Mouse (Mus musculus) limb, embryonic 14.5 days (tissue): ENCODE measurements around the gene Tmem117. TPM values are rescaled to one million over a fixed set of nuclear protein-coding genes. Genes with fewer than 3 reads are reported as not detected.

Source experiments
- ATAC-seq: fragments of 200-750 bp; cut with Nextera tagmentation; 2 replicates; pipeline ENCODE4 v1.8.0; 2017; ENCODE audit warnings: low read depth, moderate number of reproducible peaks, moderate TSS enrichment; ENCODE audit not compliant: low FRiP score
- DNase-seq: peaks from one replicate; pipeline ENCODE4 v3.0.0-alpha.2; 2015; ENCODE audit warnings: low spot score
- H3K27ac ChIP-seq: fragments of 300-500 bp; sonication (generic); replicated peaks from 2 replicates; pipeline ENCODE4 v1.5.1; 2014; ENCODE audit warnings: low read depth, mild to moderate bottlenecking, low read length, moderate library complexity, mixed read lengths
- H3K27me3 ChIP-seq: fragments of 300-500 bp; sonication (generic); 2 replicates; pipeline ENCODE4 v1.6.1; 2014; ENCODE audit warnings: low read length, mixed read lengths; ENCODE audit not compliant: control insufficient read depth, insufficient read depth
- H3K36me3 ChIP-seq: fragments of 300-500 bp; sonication (generic); 2 replicates; pipeline ENCODE4 v1.6.1; 2014; ENCODE audit warnings: mild to moderate bottlenecking, low read length, moderate library complexity, mixed read lengths; ENCODE audit not compliant: control insufficient read depth, insufficient read depth
- H3K4me1 ChIP-seq: fragments of 300-500 bp; sonication (generic); 2 replicates; pipeline ENCODE4 v1.6.1; 2014; ENCODE audit warnings: antibody characterized with exemption, low read length, mixed read lengths; ENCODE audit not compliant: control insufficient read depth, insufficient read depth
- H3K4me2 ChIP-seq: fragments of 300-500 bp; sonication (generic); replicated peaks from 2 replicates; pipeline ENCODE4 v1.6.1; 2014; ENCODE audit warnings: low read depth, mild to moderate bottlenecking, low read length, moderate library complexity; ENCODE audit not compliant: severe bottlenecking
- H3K4me3 ChIP-seq: fragments of 300-500 bp; sonication (generic); replicated peaks from 2 replicates; pipeline ENCODE4 v1.5.1; 2014; ENCODE audit warnings: low read length
- H3K9ac ChIP-seq: fragments of 300-500 bp; sonication (generic); 2 replicates; pipeline ENCODE4 v1.6.1; 2014; ENCODE audit warnings: mild to moderate bottlenecking, low read depth, low read length, moderate library complexity; ENCODE audit not compliant: severe bottlenecking
- H3K9me3 ChIP-seq: fragments of 300-500 bp; sonication (generic); 2 replicates; pipeline ENCODE4 v1.6.1; 2016; ENCODE audit warnings: low read length; ENCODE audit not compliant: control insufficient read depth
- POLR2A ChIP-seq: fragments of 200-500 bp; IDR thresholded peaks from 2 replicates; pipeline ENCODE4 v1.8.0; 2012; ENCODE audit warnings: inconsistent platforms, mild to moderate bottlenecking, moderate library complexity, borderline replicate concordance; ENCODE audit not compliant: insufficient read depth, insufficient read length; ENCODE audit errors: extremely low read depth
- WGBS: fragments of 180-500 bp; shearing (Covaris S2); extraction: QIAGEN DNeasy Blood & Tissue Kit; methylation state at CpG from one replicate; pipeline ENCODE4 v1.1.7; 2014; 5-methylcytosine and 5-hydroxymethylcytosine counted together
- polyA plus RNA-seq, 2 experiments: library from polyadenylated mRNA; depleted of rRNA in 1 of 2; stranded (reverse) in 1 of 2; unstranded in 1 of 2; fragments of >200 nt; fragmentation: Nextera tagmentation in 1 of 2; extraction: Ambion mirVana in 1 of 2; gene quantifications; 2 replicates each; pipeline versions ENCODE4 v1.2.1 to v1.2.3; 2012 to 2014

Tmem117 gene
- polyA plus RNA-seq, 2 experiments = 1.9 to 5.9 TPM

GRCm38 (mm10) chr15:94664612-94665011 is 35.6 kb downstream of the Tmem117 start:
- Histone ChIP-seq H3K4me1 (peaks cover 2% of the 10 kb centered on the region; the same call in 1 of the 2 replicates), H3K27me3 (no peaks in the 10 kb centered on the region), H3K4me2 (no peak overlapping the region), H3K9me3 (no peaks in the 10 kb centered on the region), H3K9ac (no peak overlapping the region), H3K4me3 (no peak overlapping the region), H3K36me3 (no peaks in the 10 kb centered on the region), H3K27ac (no peak overlapping the region)
- no peak for TF ChIP-seq POLR2A
- WGBS = 82% methylated on average over 6 of the region's 6 CpGs
- ATAC-seq = no peak
- DNase-seq = no peak

DNA sequence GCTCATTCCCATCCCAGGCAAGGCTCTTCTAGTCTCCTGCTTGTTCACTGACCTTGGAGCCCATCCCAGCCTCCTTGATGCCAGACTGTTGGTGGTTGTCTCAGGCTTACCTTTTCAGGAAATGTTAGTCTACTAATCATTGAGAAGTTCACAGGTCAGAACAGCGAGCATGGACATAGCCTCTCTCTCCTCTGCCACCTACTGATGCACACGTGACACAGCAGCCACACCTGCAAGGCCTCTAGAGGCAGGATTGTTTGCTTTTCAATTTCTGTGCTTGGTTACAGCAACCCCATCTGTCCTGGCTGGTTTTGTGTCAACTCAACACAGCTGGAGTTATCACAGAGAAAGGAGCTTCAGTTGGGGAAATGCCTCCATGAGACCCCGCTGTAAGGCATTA is 52.1 kb downstream of the Tmem117 start:
- Histone ChIP-seq H3K9me3 (no peaks in the 10 kb centered on the region), H3K4me2 (no peak overlapping the region), H3K27me3 (no peaks in the 10 kb centered on the region), H3K4me3 (no peak overlapping the region), H3K4me1 (no peaks in the 10 kb centered on the region), H3K36me3 (no peaks in the 10 kb centered on the region), H3K9ac (no peak overlapping the region), H3K27ac (no peak overlapping the region)
- no peak for TF ChIP-seq POLR2A
- ATAC-seq (no peak), DNase-seq (no peak)
- WGBS = 51% methylated on average over 3 of the region's 3 CpGs

GRCm38 (mm10) chr15:94684269-94684668 is 55.2 kb downstream of the Tmem117 start:
- Histone ChIP-seq H3K27me3 (no peaks in the 10 kb centered on the region), H3K27ac (no peak overlapping the region), H3K4me3 (no peak overlapping the region), H3K9me3 (no peaks in the 10 kb centered on the region), H3K4me2 (no peak overlapping the region), H3K36me3 (no peaks in the 10 kb centered on the region), H3K9ac (no peak overlapping the region), H3K4me1 (0 out of 2 replicates have a peak, but pooled peaks cover 4% of the 10 kb centered on the region)
- ATAC-seq (no peak), DNase-seq (no peak)
- no peak for TF ChIP-seq POLR2A
- 76% methylated on average over 7 of the region's 7 CpGs for WGBS

GRCm38 (mm10) chr15:94687176-94687575 is 58.1 kb downstream of the Tmem117 start:
- DNase-seq (no peak), ATAC-seq (no peak)
- Histone ChIP-seq H3K36me3 (no peaks in the 10 kb centered on the region), H3K4me3 (no peak overlapping the region), H3K27me3 (no peaks in the 10 kb centered on the region), H3K9ac (no peak overlapping the region), H3K9me3 (no peaks in the 10 kb centered on the region), H3K4me2 (no peak overlapping the region), H3K4me1 (0 out of 2 replicates have a peak, but pooled peaks cover 4% of the 10 kb centered on the region), H3K27ac (no peak overlapping the region)
- WGBS = 55% methylated on average over 7 of the region's 7 CpGs
- no peak for TF ChIP-seq POLR2A

DNA sequence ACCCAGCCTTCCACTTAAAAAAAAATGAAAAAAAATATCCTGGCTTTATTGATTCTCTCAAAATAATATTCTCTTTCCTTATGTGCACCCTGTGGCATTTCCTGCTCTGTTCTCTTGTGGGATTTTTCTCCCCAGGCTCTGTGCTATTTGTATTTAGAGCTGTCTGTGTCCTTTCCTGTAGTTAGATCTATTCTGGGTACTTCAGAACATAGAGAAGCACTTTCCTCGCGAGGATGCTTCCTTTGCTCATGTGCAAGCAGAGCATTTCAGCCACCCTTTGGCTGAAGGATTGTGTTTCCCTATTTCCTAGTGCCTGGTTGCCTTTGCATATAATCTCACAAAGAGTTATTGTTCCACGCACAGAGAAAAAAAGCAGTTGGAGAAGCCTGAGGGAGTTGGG is 58.6 kb downstream of the Tmem117 start:
- WGBS = 74% methylated on average over 3 of the region's 3 CpGs
- H3K4me3 ChIP-seq = no peak overlapping the region
- no peak for ATAC-seq
- TF ChIP-seq POLR2A = no peak
- no peaks in the 10 kb centered on the region for H3K36me3 ChIP-seq
- 0 out of 2 replicates have a peak, but pooled peaks cover 4% of the 10 kb centered on the region for H3K4me1 ChIP-seq
- no peak overlapping the region for H3K4me2 ChIP-seq
- H3K27ac ChIP-seq = no peak overlapping the region
- no peaks in the 10 kb centered on the region for H3K9me3 ChIP-seq
- H3K9ac ChIP-seq = no peak overlapping the region
- no peak for DNase-seq
- H3K27me3 ChIP-seq = no peaks in the 10 kb centered on the region

DNA sequence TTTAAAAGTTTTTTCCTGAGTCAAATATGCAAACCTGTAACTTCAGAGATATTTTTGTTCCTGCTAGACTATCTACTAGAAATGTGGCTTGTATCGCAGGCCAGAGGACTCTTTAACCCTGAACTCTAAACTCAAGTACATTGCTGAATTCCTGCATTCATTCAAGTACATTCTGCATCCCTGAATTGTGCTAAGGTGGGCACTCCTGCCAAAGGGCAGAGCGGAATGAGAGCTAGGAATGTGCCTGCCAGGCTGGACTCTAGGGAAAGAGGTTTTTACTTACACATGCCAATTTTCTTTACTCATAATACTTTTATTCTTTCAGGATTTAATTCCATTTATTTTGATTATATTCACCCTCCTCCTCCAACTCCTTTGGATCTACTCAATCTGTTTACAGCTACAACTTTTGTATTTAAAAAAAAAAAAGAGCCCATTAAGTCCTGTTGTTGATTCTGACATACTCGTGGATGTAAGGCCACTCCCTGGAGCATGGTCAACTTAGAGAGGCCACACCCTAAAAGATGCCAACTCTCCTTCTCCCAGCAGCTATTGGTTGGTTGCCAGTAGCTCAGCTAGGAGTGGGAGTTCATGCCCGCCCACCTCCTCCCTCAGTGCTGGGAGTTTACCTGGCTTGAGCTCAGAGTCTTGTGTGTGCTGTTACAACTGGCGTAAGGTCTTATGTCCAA is 60.3 kb downstream of the Tmem117 start:
- H3K27me3 ChIP-seq = no peaks in the 10 kb centered on the region
- no peak for TF ChIP-seq POLR2A
- H3K4me2 ChIP-seq = no peak overlapping the region
- DNase-seq = no peak
- no peaks in the 10 kb centered on the region for H3K9me3 ChIP-seq
- no peak overlapping the region for H3K27ac ChIP-seq
- no peak overlapping the region for H3K4me3 ChIP-seq
- WGBS = 77% methylated on average over 5 of the region's 5 CpGs
- H3K4me1 ChIP-seq = 0 out of 2 replicates have a peak, but pooled peaks cover 4% of the 10 kb centered on the region
- H3K36me3 ChIP-seq = no peaks in the 10 kb centered on the region
- no peak overlapping the region for H3K9ac ChIP-seq
- ATAC-seq = no peak
